Comparison of ENCODE assay signal across 18 mouse cellular contexts in the genomic region with DNA sequence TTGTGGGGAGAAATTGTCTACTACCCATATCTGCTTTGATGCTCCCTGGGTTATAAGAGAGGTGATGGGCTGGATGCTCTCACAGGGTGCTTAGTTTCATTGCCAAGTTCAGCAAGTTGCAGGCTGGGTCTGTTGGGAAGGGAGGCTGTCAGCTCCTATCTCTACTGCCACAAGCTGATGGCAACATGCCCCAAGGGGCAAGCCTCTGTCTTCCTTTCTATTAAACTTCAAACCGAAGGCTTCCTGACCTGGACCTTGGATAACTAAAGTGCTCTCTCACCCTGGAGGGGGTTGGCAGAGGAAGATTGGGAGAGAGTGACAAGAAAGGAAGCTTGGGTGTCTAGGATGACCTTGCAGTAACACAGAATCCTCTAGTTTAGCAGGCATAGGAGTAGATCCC.
"Had no signal": no experiment of that assay in that cellular context is flagged by ENCODE, and none has a peak within 500 bp of the region (broad histone marks: within the 10 kb centered on the region; RNA-seq: fewer than 3 reads in every experiment).

No protein-coding gene starts in this region.

- DNase-seq: layer of hippocampus, adult 9-11 months; layer of hippocampus, postnatal 36 days; lung, embryonic 14.5 days; lung, postnatal 10 days; lung, postnatal 4 days; midbrain, embryonic 14.5 days; retina, postnatal 1 day; right cerebral cortex, postnatal 4 days; spleen, adult 18-20 months; thymus, adult 2 months; thymus, postnatal 25 days had no signal

- H3K4me1 ChIP-seq: intestine, embryonic 15.5 days; limb, embryonic 15.5 days; liver, embryonic 12.5 days; midbrain, embryonic 10.5 days; neural tube, embryonic 15.5 days; stomach, embryonic 15.5 days had no signal

- H3K27ac ChIP-seq: intestine, embryonic 15.5 days; limb, embryonic 15.5 days; liver, embryonic 12.5 days; midbrain, embryonic 10.5 days; neural tube, embryonic 15.5 days; stomach, embryonic 15.5 days had no signal

- H3K9me3 ChIP-seq: intestine, embryonic 15.5 days; limb, embryonic 15.5 days; liver, embryonic 12.5 days; midbrain, embryonic 10.5 days; neural tube, embryonic 15.5 days; stomach, embryonic 15.5 days had no signal

- H3K4me3 ChIP-seq: intestine, embryonic 15.5 days; limb, embryonic 15.5 days; liver, embryonic 12.5 days; midbrain, embryonic 10.5 days; myocyte; neural tube, embryonic 15.5 days; stomach, embryonic 15.5 days had no signal

- ATAC-seq: intestine, embryonic 15.5 days; liver, embryonic 12.5 days had no signal

- H3K36me3 ChIP-seq: intestine, embryonic 15.5 days; limb, embryonic 15.5 days; liver, embryonic 12.5 days; midbrain, embryonic 10.5 days; neural tube, embryonic 15.5 days; stomach, embryonic 15.5 days had no signal

- H3K9ac ChIP-seq: intestine, embryonic 15.5 days; limb, embryonic 15.5 days; liver, embryonic 12.5 days; lung, embryonic 14.5 days; neural tube, embryonic 15.5 days; stomach, embryonic 15.5 days had no signal

- H3K27me3 ChIP-seq: intestine, embryonic 15.5 days; limb, embryonic 15.5 days; liver, embryonic 12.5 days; neural tube, embryonic 15.5 days; stomach, embryonic 15.5 days had no signal

- H3K4me2 ChIP-seq: intestine, embryonic 15.5 days; limb, embryonic 15.5 days; liver, embryonic 12.5 days; lung, embryonic 14.5 days; neural tube, embryonic 15.5 days; stomach, embryonic 15.5 days had no signal
